28 mouse cellular contexts compared by ENCODE assay signal in the genomic region with DNA sequence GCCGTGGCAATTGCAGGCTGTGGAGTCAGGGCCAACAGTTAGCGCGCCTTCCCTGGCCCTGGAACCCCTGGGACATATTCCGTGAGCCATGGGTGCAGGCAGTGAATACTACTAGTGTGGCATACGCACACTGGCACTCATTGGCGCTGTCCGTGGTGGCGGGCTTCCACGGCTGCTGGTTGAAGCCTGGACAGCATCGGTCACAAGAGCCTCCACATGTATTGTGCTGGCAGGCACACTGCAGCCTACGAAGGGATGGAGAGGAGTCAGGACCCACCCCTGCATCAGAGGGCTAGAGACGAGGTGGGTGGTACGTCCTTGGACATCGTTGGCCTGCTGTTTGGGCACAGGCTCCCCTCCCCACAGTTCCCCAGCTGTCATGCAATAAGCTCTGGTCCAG. TPM values are rescaled to one million over a fixed set of nuclear protein-coding genes. Genes with fewer than 3 reads are reported as not detected.
DNase-seq lines count a peak whose midpoint lies in the region; ATAC-seq lines count a peak whose summit lies in the region.
"Had no signal": no experiment of that assay in that cellular context is flagged by ENCODE, and none has a peak within 500 bp of the region (broad histone marks: within the 10 kb centered on the region; RNA-seq: fewer than 3 reads in every experiment).

No protein-coding gene starts in this region.

- peak overlapping the region; percentile 67; the same call in 1 of the 2 replicates for H3K27ac ChIP-seq in midbrain, embryonic 10.5 days (replicated peaks)
- no peak overlapping the region for H3K27ac ChIP-seq in midbrain, embryonic 11.5 days (ENCODE audit: low read depth, low read length)
- H3K27ac ChIP-seq: forebrain, embryonic 12.5 days; heart, embryonic 10.5 days; heart, embryonic 15.5 days; hindbrain, embryonic 15.5 days; kidney, embryonic 15.5 days; limb, embryonic 10.5 days; limb, embryonic 15.5 days; liver, embryonic 13.5 days; macrophage; stomach, embryonic 15.5 days had no signal

- H3K4me1 ChIP-seq in midbrain, embryonic 10.5 days: peaks cover 26% of the 10 kb centered on the region
- H3K4me1 ChIP-seq in midbrain, embryonic 11.5 days (ENCODE audit: control insufficient read depth, insufficient read depth, low read length): no peaks in the 10 kb centered on the region
- H3K4me1 ChIP-seq: heart, embryonic 15.5 days; kidney, embryonic 15.5 days; liver, embryonic 13.5 days had no signal

- no peaks in the 10 kb centered on the region for H3K9me3 ChIP-seq in midbrain, embryonic 10.5 days (replicated peaks)
- H3K9me3 ChIP-seq in midbrain, embryonic 11.5 days (ENCODE audit: control insufficient read depth, low read length): no peaks in the 10 kb centered on the region
- H3K9me3 ChIP-seq: forebrain, embryonic 12.5 days; G1E; heart, embryonic 10.5 days; heart, embryonic 15.5 days; hindbrain, embryonic 15.5 days; kidney, embryonic 15.5 days; limb, embryonic 10.5 days; limb, embryonic 15.5 days; liver, embryonic 13.5 days; stomach, embryonic 15.5 days had no signal

- intact Hi-C loops in left cerebral cortex, postnatal 4 days (cut with DNase I): no loop called here

- WGBS in midbrain, embryonic 10.5 days: 92% methylated on average over 14 of the region's 14 CpGs
- 94% methylated on average over 14 of the region's 14 CpGs for WGBS in midbrain, embryonic 11.5 days

- H3K4me2 ChIP-seq in midbrain, embryonic 11.5 days: no peak overlapping the region
- H3K4me2 ChIP-seq: forebrain, embryonic 12.5 days; heart, embryonic 15.5 days; hindbrain, embryonic 15.5 days; kidney, embryonic 15.5 days; limb, embryonic 15.5 days; liver, embryonic 13.5 days; stomach, embryonic 15.5 days had no signal

- no peak overlapping the region for H3K4me3 ChIP-seq in midbrain, embryonic 10.5 days
- no peak overlapping the region for H3K4me3 ChIP-seq in midbrain, embryonic 11.5 days (ENCODE audit: low read depth, low read length)
- H3K4me3 ChIP-seq: erythroblast, embryonic 14.5 days; forebrain, embryonic 12.5 days; heart, embryonic 10.5 days; heart, embryonic 15.5 days; hindbrain, embryonic 15.5 days; kidney, embryonic 15.5 days; limb, embryonic 10.5 days; limb, embryonic 15.5 days; liver, embryonic 13.5 days; stomach, embryonic 15.5 days had no signal

- H3K9ac ChIP-seq in midbrain, embryonic 11.5 days (ENCODE audit: low read length): no peak overlapping the region
- H3K9ac ChIP-seq: forebrain, embryonic 12.5 days; heart, embryonic 15.5 days; hindbrain, embryonic 15.5 days; kidney, embryonic 15.5 days; limb, embryonic 15.5 days; liver, embryonic 13.5 days; stomach, embryonic 15.5 days had no signal

- H3K27me3 ChIP-seq in midbrain, embryonic 10.5 days (ENCODE audit: low read depth, poor library complexity, severe bottlenecking): no peaks in the 10 kb centered on the region
- H3K27me3 ChIP-seq in midbrain, embryonic 11.5 days (ENCODE audit: control insufficient read depth, insufficient read depth, low read length): no peaks in the 10 kb centered on the region
- H3K27me3 ChIP-seq: forebrain, embryonic 12.5 days; heart, embryonic 15.5 days; hindbrain, embryonic 15.5 days; kidney, embryonic 15.5 days; limb, embryonic 15.5 days; liver, embryonic 13.5 days; stomach, embryonic 15.5 days had no signal

- peaks cover 11% of the 10 kb centered on the region; the same call in 1 of the 2 replicates for H3K36me3 ChIP-seq in midbrain, embryonic 10.5 days
- no peaks in the 10 kb centered on the region for H3K36me3 ChIP-seq in midbrain, embryonic 11.5 days (ENCODE audit: control insufficient read depth, insufficient read depth, low read length)
- H3K36me3 ChIP-seq: forebrain, embryonic 12.5 days; hindbrain, embryonic 15.5 days; liver, embryonic 13.5 days had no signal

- peak; percentile 55 to 61 for DNase-seq in cerebellum, postnatal 14 days
- DNase-seq in cerebellum, postnatal 36 days: no peak
- peak; percentile 81 for DNase-seq in left cerebral cortex, postnatal 4 days
- no peak for DNase-seq in left cerebral cortex, adult 9 months (ENCODE audit: low spot score in 2 of 2)
- no peak for DNase-seq in midbrain, embryonic 10.5 days (ENCODE audit: low spot score)
- DNase-seq in midbrain, embryonic 11.5 days (ENCODE audit: low spot score, missing footprints): no peak
- DNase-seq: adrenal gland, adult 8-10 months; cerebellum, adult 2 months; gastrocnemius, postnatal 10 days; heart, postnatal 36 days; kidney, adult 18-20 months; kidney, postnatal 4 days; liver, embryonic 13.5 days; midbrain, embryonic 14.5 days; right cerebral cortex, postnatal 25 days; thymus, postnatal 25 days had no signal

- no peak for ATAC-seq in midbrain, embryonic 11.5 days (ENCODE audit: low FRiP score)
- ATAC-seq in erythroid progenitor cell, adult 5-6 weeks (replicated peaks; ENCODE audit: low FRiP score, poor library complexity, severe bottlenecking): no peak

RNA-seq across cellular contexts. Expression of a gene that starts 23.4 kb away (rescaled TPM):
- 1 to 10 TPM; 6.3 to 6.5 TPM for total RNA-seq in left cerebral cortex, postnatal 4 days (2021)
- 5.3 and 6.4 TPM in 2 replicates for polyA plus RNA-seq in midbrain, embryonic 10.5 days (2016; fragmentation: Nextera tagmentation; extraction: Ambion mirVana)
- polyA plus RNA-seq in midbrain, embryonic 11.5 days (2014; fragmentation: Nextera tagmentation; extraction: Ambion mirVana): 3.8 and 3.9 TPM in 2 replicates
- total RNA-seq in erythroid progenitor cell, adult 5-6 weeks (2015; ENCODE audit: low replicate concordance): under 0.01 and 0.42 TPM in 2 replicates
- 0.13 and 0.15 TPM in 2 replicates for total RNA-seq in erythroid progenitor cell, adult 5-6 weeks (2017; ENCODE audit: low replicate concordance)
- polyA plus RNA-seq: macrophage had no signal

RNA-seq across cellular contexts. Expression of a gene that starts 31.0 kb away (rescaled TPM):
- total RNA-seq in left cerebral cortex, postnatal 4 days (2021): 100 to 1,000 TPM; 117 to 118 TPM
- 270 and 277 TPM in 2 replicates for polyA plus RNA-seq in midbrain, embryonic 10.5 days (2016; fragmentation: Nextera tagmentation; extraction: Ambion mirVana)
- 170 and 171 TPM in 2 replicates for polyA plus RNA-seq in midbrain, embryonic 11.5 days (2014; fragmentation: Nextera tagmentation; extraction: Ambion mirVana)
- total RNA-seq in erythroid progenitor cell, adult 5-6 weeks (2015; ENCODE audit: low replicate concordance): 47.6 and 66.7 TPM in 2 replicates
- 24.1 and 32.6 TPM in 2 replicates for total RNA-seq in erythroid progenitor cell, adult 5-6 weeks (2017; ENCODE audit: low replicate concordance)

RNA-seq across cellular contexts. Expression of a gene that starts 54.9 kb away (rescaled TPM):
- 100 to 1,000 TPM; 616 to 687 TPM for total RNA-seq in left cerebral cortex, postnatal 4 days (2021)
- 409 and 515 TPM in 2 replicates for polyA plus RNA-seq in midbrain, embryonic 10.5 days (2016; fragmentation: Nextera tagmentation; extraction: Ambion mirVana)
- polyA plus RNA-seq in midbrain, embryonic 11.5 days (2014; fragmentation: Nextera tagmentation; extraction: Ambion mirVana): 443 and 494 TPM in 2 replicates
- 412 and 611 TPM in 2 replicates for total RNA-seq in erythroid progenitor cell, adult 5-6 weeks (2015; ENCODE audit: low replicate concordance)
- total RNA-seq in erythroid progenitor cell, adult 5-6 weeks (2017; ENCODE audit: low replicate concordance): 390 and 599 TPM in 2 replicates

Comparison
In these comparisons a context has a peak if more than half of its experiments do, and no peak if none do; other contexts are left out.
1. DNase-seq: peak in cerebellum, postnatal 14 days (2 of 2) and left cerebral cortex, postnatal 4 days (single experiment); none in cerebellum, postnatal 36 days (0 of 2), left cerebral cortex, adult 9 months (0 of 2), midbrain, embryonic 10.5 days (single experiment) and midbrain, embryonic 11.5 days (single experiment).
2. RNA of a gene that starts 23.4 kb away (total RNA-seq): 6.3 to 6.5 TPM in left cerebral cortex, postnatal 4 days; under 0.01 to 0.42 TPM in erythroid progenitor cell, adult 5-6 weeks; every median in the first group is over 4 times any median in the second.